Mouse (Mus musculus): ENCODE measurements at regions not wholly inside any gene's neighbourhood (a gene's known extent, or its start where the extent isn't known, plus 50 kb on each side); places are given as distances from the start of the nearest gene placed in this dataset.

GRCm38 (mm10) chr2:83396307-83396706 is 247.9 kb upstream of the Zc3h15 start:
- Histone ChIP-seq H3K9me3 (replicated peaks) (no peaks in the 10 kb centered on the region), H3K27me3 (no peaks in the 10 kb centered on the region), H3K27ac (no peak overlapping the region), H3K4me3 (no peak overlapping the region), H3K4me1 (peaks cover 6% of the 10 kb centered on the region; the same call in 1 of the 2 replicates), H3K4me2 (replicated peaks) (no peak overlapping the region), H3K9ac (no peak overlapping the region), H3K36me3 (no peaks in the 10 kb centered on the region)
- WGBS, result 67% methylated on average over 1 of the region's 1 CpGs
- 0 out of 2 replicates have a peak, but pooled peaks have one; percentile 35 for ATAC-seq (ENCODE audit: low FRiP score)

DNA sequence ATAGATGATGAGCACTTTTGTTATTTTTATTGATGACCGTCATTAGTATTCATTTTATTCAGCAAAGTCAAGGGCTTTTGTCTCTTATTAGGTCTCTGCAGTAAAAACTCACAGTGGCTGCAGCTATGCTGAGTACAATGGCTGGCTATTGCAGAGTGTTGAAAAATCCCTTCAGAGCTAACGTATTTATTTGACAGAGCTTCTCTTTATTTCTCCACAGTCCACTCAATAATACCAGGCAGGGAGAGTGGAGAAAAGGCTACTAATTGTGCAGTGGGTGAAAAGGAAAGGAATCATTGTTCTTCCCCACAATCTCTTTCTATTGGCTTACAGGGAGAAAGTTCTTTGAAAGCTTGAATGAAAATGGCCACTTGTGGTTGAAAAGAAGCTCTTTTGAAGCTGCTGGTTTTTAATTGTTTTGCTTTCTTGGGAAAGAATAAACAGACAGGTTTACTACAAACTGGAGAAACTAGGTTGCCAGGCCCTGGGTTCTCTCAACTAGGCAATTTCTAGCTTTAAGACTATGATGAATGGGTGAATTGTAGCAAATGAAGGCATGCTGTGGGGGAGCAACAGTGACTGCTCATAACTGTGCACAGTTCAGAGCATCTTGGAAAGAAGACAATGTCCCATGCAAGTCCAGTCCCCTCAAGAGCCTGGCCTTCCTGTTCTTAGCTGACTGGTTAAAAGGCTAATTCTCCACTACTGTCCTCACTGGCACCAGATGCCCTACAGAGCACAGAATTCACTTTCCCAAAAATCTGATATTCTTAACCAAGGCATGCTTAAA is 247.2 kb upstream of the Zc3h15 start:
- 40% methylated on average over 2 of the region's 2 CpGs for WGBS
- Histone ChIP-seq H3K36me3 (no peaks in the 10 kb centered on the region), H3K4me3 (no peak overlapping the region), H3K4me1 (peaks cover 6% of the 10 kb centered on the region; the same call in 1 of the 2 replicates), H3K9me3 (replicated peaks) (no peaks in the 10 kb centered on the region), H3K27me3 (no peaks in the 10 kb centered on the region), H3K9ac (no peak overlapping the region), H3K27ac (no peak overlapping the region), H3K4me2 (replicated peaks) (no peak overlapping the region)
- ATAC-seq (ENCODE audit: low FRiP score), result peak; percentile 66

DNA sequence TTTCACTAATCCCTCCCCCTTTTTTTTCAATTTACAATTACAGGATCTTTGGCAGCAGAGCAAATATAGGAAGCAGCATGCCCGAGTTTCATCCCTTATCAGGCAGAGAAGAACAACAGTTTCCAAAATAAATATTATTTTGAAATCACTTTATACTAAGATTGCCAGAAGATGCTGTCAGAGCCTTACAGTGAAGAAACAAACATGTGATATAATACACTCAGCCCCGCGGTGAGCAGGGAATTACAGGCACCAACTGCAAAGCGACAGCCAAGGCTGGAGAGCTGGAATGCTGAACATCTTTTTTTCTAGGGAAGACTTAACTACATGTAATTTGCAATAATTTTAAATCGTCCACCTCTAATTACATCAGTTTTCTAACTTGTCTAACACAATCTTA is 201.5 kb upstream of the Zc3h15 start:
- 80% methylated on average over 5 of the region's 5 CpGs for WGBS
- Histone ChIP-seq H3K27ac (no peak overlapping the region), H3K4me1 (no peaks in the 10 kb centered on the region), H3K4me3 (no peak overlapping the region), H3K36me3 (no peaks in the 10 kb centered on the region), H3K9me3 (replicated peaks) (no peaks in the 10 kb centered on the region), H3K9ac (no peak overlapping the region), H3K4me2 (replicated peaks) (no peak overlapping the region), H3K27me3 (no peaks in the 10 kb centered on the region)
- ATAC-seq (ENCODE audit: low FRiP score), result no peak

DNA sequence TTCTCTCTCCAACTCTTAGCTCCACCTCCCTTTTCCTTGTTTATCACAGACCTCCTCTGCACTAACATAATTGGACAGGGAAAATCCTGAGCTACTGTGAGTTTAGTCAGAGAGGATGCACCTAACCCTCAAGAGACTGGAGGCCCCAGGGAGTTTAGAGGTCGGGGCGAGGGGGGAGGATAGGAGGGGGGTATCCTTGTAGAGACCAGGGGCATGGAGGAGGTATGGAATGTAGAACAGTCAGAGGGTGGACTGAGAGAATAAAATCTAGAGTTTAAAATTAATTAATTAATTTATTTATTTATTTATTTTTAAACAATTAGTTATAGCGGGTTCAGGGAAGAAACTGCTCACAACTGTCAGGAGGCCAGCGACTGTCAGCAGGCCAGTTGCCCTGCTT is 192.9 kb upstream of the Zc3h15 start:
- Histone ChIP-seq H3K27me3 (no peaks in the 10 kb centered on the region), H3K4me1 (no peaks in the 10 kb centered on the region), H3K27ac (no peak overlapping the region), H3K9ac (no peak overlapping the region), H3K36me3 (no peaks in the 10 kb centered on the region), H3K4me3 (no peak overlapping the region), H3K9me3 (replicated peaks) (no peaks in the 10 kb centered on the region), H3K4me2 (replicated peaks) (no peak overlapping the region)
- WGBS, result 91% methylated on average over 4 of the region's 4 CpGs
- ATAC-seq (ENCODE audit: low FRiP score), result no peak

Data from hindbrain, embryonic 12.5 days (tissue).